Comparison of ENCODE assay signal across 7 mouse cellular contexts in genomic region chr7:38199907-38200605, GRCm38 (mm10). TPM values are rescaled to one million over a fixed set of nuclear protein-coding genes. Genes with fewer than 3 reads are reported as not detected.
A peak's percentile ranks its signal among the peaks of the same experiment; 100 is the strongest.
DNase-seq lines count a peak whose midpoint lies in the region; ATAC-seq and TF ChIP-seq lines count a peak whose summit lies in the region.

No protein-coding gene starts in this region.

- H3K9me3 ChIP-seq in forebrain, postnatal 0 days (ENCODE audit: low read length) = no peaks in the 10 kb centered on the region

- peak overlapping the region; percentile 63 for H3K4me2 ChIP-seq in forebrain, postnatal 0 days (ENCODE audit: low read depth)

- 0 out of 2 replicates have a peak, but pooled peaks cover 3% of the 10 kb centered on the region for H3K36me3 ChIP-seq in forebrain, postnatal 0 days (ENCODE audit: insufficient read depth)
- peaks cover 18% of the 10 kb centered on the region for H3K36me3 ChIP-seq in macrophage (ENCODE audit: inconsistent target)

- peak; percentile 64 for DNase-seq in 416B (ENCODE audit: low read depth)
- DNase-seq in A20 (ENCODE audit: low read depth, low spot score) = peak; percentile 57
- no peak for DNase-seq in forebrain, postnatal 0 days
- no peak for DNase-seq in adrenal gland, postnatal 25 days
- no peak for DNase-seq in yolk sac, embryonic 10.5 days (ENCODE audit: low spot score)

- peak overlapping the region; percentile 55 for H3K9ac ChIP-seq in forebrain, postnatal 0 days

- peak overlapping the region; percentile 78 for H3K27ac ChIP-seq in forebrain, postnatal 0 days (ENCODE audit: low read depth, low read length)
- peak overlapping the region; percentile 13; the same call in 1 of the 2 replicates for H3K27ac ChIP-seq in macrophage

- ATAC-seq in forebrain, postnatal 0 days = peak; percentile 1; the same call in 1 of the 2 replicates
- no peak for ATAC-seq in megakaryocyte-erythroid progenitor cell, adult 5-6 weeks (replicated peaks; ENCODE audit: low FRiP score, low TSS enrichment, poor library complexity, severe bottlenecking)

- H3K27me3 ChIP-seq in forebrain, postnatal 0 days (ENCODE audit: insufficient read depth, low read length) = no peaks in the 10 kb centered on the region

- H3K79me2 ChIP-seq in macrophage (ENCODE audit: inconsistent target) = no peaks in the 10 kb centered on the region

- peak overlapping the region; percentile 37 for H3K4me3 ChIP-seq in forebrain, postnatal 0 days (ENCODE audit: low read depth, low read length)
- H3K4me3 ChIP-seq in macrophage (ENCODE audit: inconsistent target) = no peak overlapping the region

- 66% methylated on average over 8 of the region's 8 CpGs for WGBS in forebrain, postnatal 0 days
- 41% methylated on average over 8 of the region's 8 CpGs for WGBS in macrophage (ENCODE audit: missing documents)

- no peak for TF ChIP-seq CTCF in forebrain, postnatal 0 days (IDR thresholded peaks at IDR 0.05; ENCODE audit: low read depth)

- peaks cover 3% of the 10 kb centered on the region; the same call in 1 of the 2 replicates for H3K4me1 ChIP-seq in forebrain, postnatal 0 days (ENCODE audit: insufficient read depth)

RNA-seq across cellular contexts. Expression of gene 1600014C10Rik, which starts 17.0 kb away (rescaled TPM):
- total RNA-seq in forebrain, postnatal 0 days (2014; rRNA removed) = 18.2 and 24.9 TPM in 2 replicates
- 12.8 and 20.8 TPM in 2 replicates for polyA plus RNA-seq in forebrain, postnatal 0 days (2015; fragmentation: Nextera tagmentation; extraction: Ambion mirVana)
- total RNA-seq in macrophage (2018; cell fraction: chromatin; rRNA removed) = 10 to 100 TPM in 20 of 26 experiments, 1 to 10 TPM in 6; 3.8 to 83.0 (median 27.6) TPM
- total RNA-seq in macrophage (2018; cell fraction: cytosol; rRNA removed) = 100 to 1,000 TPM in 7 of 26 experiments, 10 to 100 TPM in 19; 12.3 to 145 (median 38.9) TPM
- total RNA-seq in macrophage (2018; cell fraction: nucleus; rRNA removed) = 100 to 1,000 TPM in 4 of 26 experiments, 10 to 100 TPM in 16, 1 to 10 TPM in 6; 5.3 to 166 (median 41.8) TPM
- polyA plus RNA-seq in macrophage (2018) = 15.1 to 37.7 TPM (median 17.5 TPM) in 3 replicates
- 31.1 and 39.9 TPM in 2 replicates for total RNA-seq in adrenal gland, postnatal 25 days (2021)
- total RNA-seq in megakaryocyte-erythroid progenitor cell, adult 5-6 weeks (2014; fragmentation: Nextera tagmentation) = 8.6 and 9.2 TPM in 2 replicates
- 4.9 and 9.2 TPM in 2 replicates for total RNA-seq in megakaryocyte-erythroid progenitor cell, adult 5-6 weeks (2017)

RNA-seq across cellular contexts. Expression of gene Plekhf1, which starts 27.8 kb away (rescaled TPM):
- total RNA-seq in forebrain, postnatal 0 days (2014; rRNA removed) = 0.62 and 0.86 TPM in 2 replicates
- polyA plus RNA-seq in forebrain, postnatal 0 days (2015; fragmentation: Nextera tagmentation; extraction: Ambion mirVana) = 0.52 and 0.54 TPM in 2 replicates
- total RNA-seq in macrophage (2018; cell fraction: chromatin; rRNA removed) = 10 to 100 TPM in 1 of 26 experiments, 1 to 10 TPM in 5, under 1 TPM in 13, not detected in 7; 0.13 to 10.0 (median 0.37) TPM
- total RNA-seq in macrophage (2018; cell fraction: cytosol; rRNA removed) = 1 to 10 TPM in 1 of 26 experiments, under 1 TPM in 25; 0.03 to 3.5 (median 0.13) TPM
- 1 to 10 TPM in 3 of 26 experiments, under 1 TPM in 13, not detected in 10; 0.06 to 7.4 (median 0.21) TPM for total RNA-seq in macrophage (2018; cell fraction: nucleus; rRNA removed)
- polyA plus RNA-seq in macrophage (2018) = 0.14 to 0.42 TPM (median 0.19 TPM) in 3 replicates
- total RNA-seq in adrenal gland, postnatal 25 days (2021) = 1.9 and 2.2 TPM in 2 replicates
- total RNA-seq in megakaryocyte-erythroid progenitor cell, adult 5-6 weeks (2014; fragmentation: Nextera tagmentation) = 1.0 TPM in 1 of 2 replicates, not detected in the other
- total RNA-seq in megakaryocyte-erythroid progenitor cell, adult 5-6 weeks (2017) = 0.38 and 0.42 TPM in 2 replicates

Comparison
In these comparisons a context has a peak if more than half of its experiments do, and no peak if none do; other contexts are left out.
1. DNase-seq: peak in 416B (single experiment) and A20 (single experiment); none in forebrain, postnatal 0 days (single experiment), adrenal gland, postnatal 25 days (single experiment) and yolk sac, embryonic 10.5 days (single experiment).